Mouse (Mus musculus) midbrain, embryonic 12.5 days (tissue): Measurements from ENCODE around the gene Cdkl2. TPM values are rescaled to one million over a fixed set of nuclear protein-coding genes. Genes with fewer than 3 reads are reported as not detected.

Source experiments
- ATAC-seq: fragments of 200-750 bp; cut with Nextera tagmentation; 2 replicates; pipeline ENCODE4 v1.8.0; 2017; ENCODE audit warnings: low read depth, moderate TSS enrichment, moderate library complexity; ENCODE audit not compliant: low FRiP score
- H3K27ac ChIP-seq: fragments of 300-500 bp; sonication (generic); replicated peaks from 2 replicates; pipeline ENCODE4 v1.5.1; 2016; ENCODE audit warnings: mild to moderate bottlenecking
- H3K27me3 ChIP-seq: fragments of 300-500 bp; sonication (generic); 2 replicates; pipeline ENCODE4 v1.6.1; 2016; ENCODE audit warnings: mild to moderate bottlenecking
- H3K36me3 ChIP-seq: fragments of 300-500 bp; sonication (generic); 2 replicates; pipeline ENCODE4 v1.6.1; 2016
- H3K4me1 ChIP-seq: fragments of 300-500 bp; sonication (generic); 2 replicates; pipeline ENCODE4 v1.6.1; 2016
- H3K4me2 ChIP-seq: fragments of 300-500 bp; sonication (generic); replicated peaks from 2 replicates; pipeline ENCODE4 v1.6.1; 2016; ENCODE audit warnings: mild to moderate bottlenecking, moderate library complexity
- H3K4me3 ChIP-seq: fragments of 300-500 bp; sonication (generic); 2 replicates; pipeline ENCODE4 v1.5.1; 2016; ENCODE audit warnings: mild to moderate bottlenecking
- H3K9ac ChIP-seq: fragments of 300-500 bp; sonication (generic); replicated peaks from 2 replicates; pipeline ENCODE4 v1.6.1; 2016; ENCODE audit warnings: mild to moderate bottlenecking, moderate library complexity
- H3K9me3 ChIP-seq: fragments of 300-500 bp; sonication (generic); 2 replicates; pipeline ENCODE4 v1.6.1; 2016; ENCODE audit warnings: mild to moderate bottlenecking
- WGBS: fragments of 180-500 bp; shearing (Covaris S2); methylation state at CpG from one replicate; pipeline ENCODE4 v1.1.7; 2016; 5-methylcytosine and 5-hydroxymethylcytosine counted together
- polyA plus RNA-seq: library from polyadenylated mRNA; unstranded; fragments of >200 nt; fragmentation: Nextera tagmentation; extraction: Ambion mirVana; gene quantifications from 2 replicates; pipeline ENCODE4 v1.2.1, GENCODE M21; 2016

The Cdkl2 gene
- polyA plus RNA-seq = 0.99 and 1.3 TPM in 2 replicates

- Histone ChIP-seq H3K4me2 (peak within 1 kb of the TSS; percentile 100), H3K9me3 (no peaks in the 10 kb centered on the region), H3K27ac (no peak within 1 kb of the TSS), H3K27me3 (peaks cover 16% of the 10 kb centered on the region), H3K36me3 (no peaks in the 10 kb centered on the region), H3K4me3 (peak within 1 kb of the TSS; percentile 81), H3K9ac (peak within 1 kb of the TSS; percentile 59), H3K4me1 (peaks cover 3% of the 10 kb centered on the region)
- 74% methylated on average over 4 of the region's 4 CpGs for WGBS
- ATAC-seq = no peak
Measured at GRCm38 (mm10) chr5:92043783-92044182, at the start of gene Cdkl2. Gene Cdkl2 (minus strand): TSS chr5:92043883.

GRCm38 (mm10) chr5:92087469-92087868 is 43.8 kb upstream of the Cdkl2 start:
- no peaks in the 10 kb centered on the region for H3K27me3 ChIP-seq
- no peak overlapping the region for H3K9ac ChIP-seq
- no peak overlapping the region for H3K4me2 ChIP-seq
- H3K4me3 ChIP-seq = no peak overlapping the region
- no peaks in the 10 kb centered on the region for H3K36me3 ChIP-seq
- 94% methylated on average over 4 of the region's 4 CpGs for WGBS
- H3K4me1 ChIP-seq = no peaks in the 10 kb centered on the region
- no peak overlapping the region for H3K27ac ChIP-seq
- no peak for ATAC-seq
- no peaks in the 10 kb centered on the region for H3K9me3 ChIP-seq

GRCm38 (mm10) chr5:92085821-92086550 is 42.3 kb upstream of the Cdkl2 start:
- H3K4me3 ChIP-seq = no peak overlapping the region
- no peaks in the 10 kb centered on the region for H3K36me3 ChIP-seq
- ATAC-seq = no peak
- no peaks in the 10 kb centered on the region for H3K27me3 ChIP-seq
- WGBS = 77% methylated on average over 7 of the region's 7 CpGs
- H3K4me1 ChIP-seq = peaks cover 13% of the 10 kb centered on the region
- no peak overlapping the region for H3K4me2 ChIP-seq
- H3K27ac ChIP-seq = no peak overlapping the region
- H3K9me3 ChIP-seq = no peaks in the 10 kb centered on the region
- no peak overlapping the region for H3K9ac ChIP-seq

GRCm38 (mm10) chr5:92085246-92085645 is 41.6 kb upstream of the Cdkl2 start:
- ATAC-seq = no peak
- no peak overlapping the region for H3K4me2 ChIP-seq
- H3K9me3 ChIP-seq = no peaks in the 10 kb centered on the region
- no peak overlapping the region for H3K9ac ChIP-seq
- no peak overlapping the region for H3K27ac ChIP-seq
- peaks cover 20% of the 10 kb centered on the region for H3K4me1 ChIP-seq
- no peak overlapping the region for H3K4me3 ChIP-seq
- no peaks in the 10 kb centered on the region for H3K36me3 ChIP-seq
- no peaks in the 10 kb centered on the region for H3K27me3 ChIP-seq
- 64% methylated on average over 4 of the region's 4 CpGs for WGBS

GRCm38 (mm10) chr5:92083417-92084038 is 39.8 kb upstream of the Cdkl2 start, which contains the start of gene G3bp2:
Gene G3bp2 (minus strand): TSS chr5:92083719.
- Histone ChIP-seq H3K4me2 (peak within 1 kb of the TSS; percentile 61), H3K27me3 (no peaks in the 10 kb centered on the region), H3K27ac (peak within 1 kb of the TSS; percentile 99), H3K9ac (peak within 1 kb of the TSS; percentile 98), H3K9me3 (no peaks in the 10 kb centered on the region), H3K4me1 (peaks cover 24% of the 10 kb centered on the region), H3K4me3 (peak within 1 kb of the TSS; percentile 98), H3K36me3 (no peaks in the 10 kb centered on the region)
- under 1% methylated on average over 62 of the region's 65 CpGs for WGBS
- peak; percentile 97 for ATAC-seq

- Histone ChIP-seq H3K4me2 (peak overlapping the region; percentile 61), H3K36me3 (no peaks in the 10 kb centered on the region), H3K27me3 (no peaks in the 10 kb centered on the region), H3K4me3 (peak overlapping the region; percentile 98), H3K9ac (peak overlapping the region; percentile 98), H3K4me1 (peaks cover 24% of the 10 kb centered on the region), H3K27ac (peak overlapping the region; percentile 99), H3K9me3 (no peaks in the 10 kb centered on the region)
- under 1% methylated on average over 55 of the region's 55 CpGs for WGBS
- peak; percentile 70; the same call in 1 of the 2 replicates for ATAC-seq
Measured at GRCm38 (mm10) chr5:92082821-92083401, 39.2 kb upstream of the Cdkl2 start.

- H3K4me2 ChIP-seq = peak overlapping the region; percentile 61
- peak overlapping the region; percentile 98 for H3K4me3 ChIP-seq
- H3K4me1 ChIP-seq = peaks cover 24% of the 10 kb centered on the region
- H3K9ac ChIP-seq = 0 out of 2 replicates have a peak overlapping the region, but pooled peaks have one; percentile 98
- H3K9me3 ChIP-seq = no peaks in the 10 kb centered on the region
- no peaks in the 10 kb centered on the region for H3K27me3 ChIP-seq
- H3K27ac ChIP-seq = no peak overlapping the region
- H3K36me3 ChIP-seq = no peaks in the 10 kb centered on the region
- 64% methylated on average over 3 of the region's 3 CpGs for WGBS
- no peak for ATAC-seq
Measured at GRCm38 (mm10) chr5:92081326-92081725, 37.6 kb upstream of the Cdkl2 start.

- H3K4me2 ChIP-seq = no peak overlapping the region; the same call in 1 of the 2 replicates
- no peak for ATAC-seq
- no peak overlapping the region for H3K4me3 ChIP-seq
- no peaks in the 10 kb centered on the region for H3K27me3 ChIP-seq
- no peak overlapping the region for H3K9ac ChIP-seq
- peaks cover 24% of the 10 kb centered on the region for H3K4me1 ChIP-seq
- WGBS = 82% methylated on average over 1 of the region's 1 CpGs
- no peaks in the 10 kb centered on the region for H3K9me3 ChIP-seq
- no peaks in the 10 kb centered on the region for H3K36me3 ChIP-seq
- no peak overlapping the region for H3K27ac ChIP-seq
Measured at GRCm38 (mm10) chr5:92080400-92080799, 36.7 kb upstream of the Cdkl2 start.

GRCm38 (mm10) chr5:92079304-92079703 is 35.6 kb upstream of the Cdkl2 start:
- Histone ChIP-seq H3K4me3 (no peak overlapping the region), H3K27ac (no peak overlapping the region), H3K9ac (no peak overlapping the region), H3K4me1 (peaks cover 24% of the 10 kb centered on the region), H3K36me3 (no peaks in the 10 kb centered on the region), H3K4me2 (no peak overlapping the region), H3K9me3 (no peaks in the 10 kb centered on the region), H3K27me3 (no peaks in the 10 kb centered on the region)
- no peak for ATAC-seq
- 73% methylated on average over 1 of the region's 1 CpGs for WGBS

GRCm38 (mm10) chr5:92078751-92079150 is 35.1 kb upstream of the Cdkl2 start:
- Histone ChIP-seq H3K27ac (no peak overlapping the region), H3K27me3 (no peaks in the 10 kb centered on the region), H3K36me3 (no peaks in the 10 kb centered on the region), H3K4me2 (no peak overlapping the region), H3K9ac (no peak overlapping the region), H3K9me3 (no peaks in the 10 kb centered on the region), H3K4me3 (no peak overlapping the region), H3K4me1 (peaks cover 26% of the 10 kb centered on the region)
- no peak for ATAC-seq

- WGBS = 88% methylated on average over 1 of the region's 1 CpGs
Measured at GRCm38 (mm10) chr5:92076273-92076672, 32.6 kb upstream of the Cdkl2 start.

GRCm38 (mm10) chr5:92074061-92074460 is 30.4 kb upstream of the Cdkl2 start:
- 89% methylated on average over 14 of the region's 14 CpGs for WGBS
- no peak overlapping the region for H3K27ac ChIP-seq
- no peak overlapping the region for H3K9ac ChIP-seq
- no peaks in the 10 kb centered on the region for H3K9me3 ChIP-seq
- H3K4me3 ChIP-seq = no peak overlapping the region
- ATAC-seq = no peak
- 0 out of 2 replicates have a peak, but pooled peaks cover 2% of the 10 kb centered on the region for H3K4me1 ChIP-seq
- H3K4me2 ChIP-seq = no peak overlapping the region
- H3K27me3 ChIP-seq = no peaks in the 10 kb centered on the region
- peaks cover 9% of the 10 kb centered on the region; the same call in 1 of the 2 replicates for H3K36me3 ChIP-seq

More at GRCm38 (mm10) chr5:92076273-92076672, 32.6 kb upstream of the Cdkl2 start:
- Histone ChIP-seq H3K4me1 (peaks cover 16% of the 10 kb centered on the region), H3K4me2 (no peak overlapping the region), H3K9ac (no peak overlapping the region), H3K27me3 (no peaks in the 10 kb centered on the region), H3K36me3 (peaks cover 6% of the 10 kb centered on the region; the same call in 1 of the 2 replicates), H3K9me3 (no peaks in the 10 kb centered on the region), H3K4me3 (no peak overlapping the region), H3K27ac (no peak overlapping the region)
- ATAC-seq = no peak
